Mouse (Mus musculus) myocyte (in vitro differentiated cells): Measurements from ENCODE around the gene 2310033P09Rik. TPM values are rescaled to one million over a fixed set of nuclear protein-coding genes. Genes with fewer than 3 reads are reported as not detected.
A peak's percentile ranks its signal among the peaks of the same experiment; 100 is the strongest.

ENCODE experiments used
- H3K27me3 ChIP-seq: one replicate; pipeline ENCODE4 v1.6.1; 2011; ENCODE audit not compliant: control insufficient read depth, insufficient read depth, insufficient read length
- H3K36me3 ChIP-seq: one replicate; pipeline ENCODE4 v1.6.1; 2011; ENCODE audit not compliant: control insufficient read depth, insufficient read depth
- H3K4me2 ChIP-seq: one replicate; pipeline ENCODE4 v1.6.1; 2011; ENCODE audit warnings: low read depth, control low read depth
- H3K4me3 ChIP-seq: one replicate; pipeline ENCODE4 v1.5.1; 2011; ENCODE audit warnings: mild to moderate bottlenecking, control low read depth, moderate library complexity
- H3K79me2 ChIP-seq: one replicate; pipeline ENCODE4 v1.6.1; 2011; ENCODE audit not compliant: control insufficient read depth, insufficient read depth
- H3ac ChIP-seq: one replicate; pipeline ENCODE4 v1.6.1; 2011; ENCODE audit not compliant: control insufficient read depth, insufficient read length
- CEBPB ChIP-seq: IDR thresholded peaks from 2 replicates; pipeline ENCODE4 v1.6.1; 2011; ENCODE audit warnings: mild to moderate bottlenecking, moderate library complexity; ENCODE audit not compliant: poor library complexity, insufficient read depth, severe bottlenecking
- E2F4 ChIP-seq: IDR thresholded peaks from one replicate; pipeline ENCODE4 v1.6.1; 2011; ENCODE audit warnings: mild to moderate bottlenecking, control low read depth, moderate library complexity; ENCODE audit not compliant: insufficient read depth
- MAX ChIP-seq: IDR thresholded peaks from one replicate; pipeline ENCODE4 v1.6.1; 2011; ENCODE audit warnings: low read depth, mild to moderate bottlenecking, control low read depth
- MYOD1 ChIP-seq, 3 experiments: IDR thresholded peaks; one replicate each; pipeline ENCODE4 v1.6.1; 2011; ENCODE audit warnings: control low read depth in 2 of 3, low read depth in 2 of 3, mild to moderate bottlenecking in 2 of 3, moderate library complexity in 1 of 3; ENCODE audit not compliant: insufficient read length in 2 of 3, control insufficient read depth in 1 of 3
- MYOG ChIP-seq, 3 experiments: IDR thresholded peaks; one replicate each; pipeline ENCODE4 v1.6.1; 2011; ENCODE audit warnings: control low read depth in 2 of 3, low read depth in 2 of 3, mild to moderate bottlenecking in 2 of 3; ENCODE audit not compliant: insufficient read length in 2 of 3, control insufficient read depth in 1 of 3, insufficient read depth in 1 of 3
- POLR2A ChIP-seq: IDR thresholded peaks from one replicate; pipeline ENCODE4 v1.6.1; 2011; ENCODE audit warnings: low read depth, mild to moderate bottlenecking, control low read depth, moderate library complexity; ENCODE audit not compliant: insufficient read length
- POLR2AphosphoS2 ChIP-seq: IDR thresholded peaks from one replicate; pipeline ENCODE4 v1.6.1; 2011; ENCODE audit warnings: low read depth, control low read depth; ENCODE audit not compliant: insufficient read length
- REST ChIP-seq: IDR thresholded peaks from one replicate; pipeline ENCODE4 v1.6.1; 2011; ENCODE audit warnings: mild to moderate bottlenecking, control low read depth, moderate library complexity; ENCODE audit not compliant: insufficient read depth, insufficient read length
- SRF ChIP-seq: IDR thresholded peaks from one replicate; pipeline ENCODE4 v1.6.1; 2011; ENCODE audit warnings: low read depth; ENCODE audit not compliant: control insufficient read depth, insufficient read length
- TCF12 ChIP-seq: IDR thresholded peaks from one replicate; pipeline ENCODE4 v1.6.1; 2011; ENCODE audit warnings: mild to moderate bottlenecking, control low read depth; ENCODE audit not compliant: poor library complexity, insufficient read depth, severe bottlenecking
- TCF3 ChIP-seq: IDR thresholded peaks from one replicate; pipeline ENCODE4 v1.6.1; 2011; ENCODE audit warnings: low read depth, control low read depth; ENCODE audit not compliant: insufficient read length
- USF1 ChIP-seq: IDR thresholded peaks from one replicate; pipeline ENCODE4 v1.6.1; 2011; ENCODE audit warnings: low read depth, mild to moderate bottlenecking, control low read depth, moderate library complexity
- polyA plus RNA-seq: library from polyadenylated mRNA; unstranded; fragments of >200 nt; fragmentation: generic; extraction: Trizol; gene quantifications from one replicate; pipeline ENCODE4 v1.2.1, GENCODE M21; 2012; ENCODE audit warnings: missing spikeins

Gene 2310033P09Rik
- 13.3 TPM for polyA plus RNA-seq

GRCm38 (mm10) chr11:59208153-59208831 is at the start of gene 2310033P09Rik:
Gene 2310033P09Rik, plus strand, starts transcription at chr11:59208321.
- H3K36me3 ChIP-seq: peaks cover 30% of the 10 kb centered on the region
- peak within 1 kb of the TSS; percentile 70 for H3ac ChIP-seq
- no peaks in the 10 kb centered on the region for H3K27me3 ChIP-seq
- peaks cover 16% of the 10 kb centered on the region for H3K79me2 ChIP-seq
- TF ChIP-seq POLR2A: peak; percentile 86
- TF ChIP-seq E2F4: peak; percentile 57
- no peak for TF ChIP-seq USF1
- TF ChIP-seq MYOD1 (IDR thresholded peaks at IDR 0.05; ENCODE audit: control insufficient read depth in 1 of 3, insufficient read length in 2 of 3, low read depth in 2 of 3): no peak
- peak; percentile 93 for TF ChIP-seq POLR2AphosphoS2
- no peak for TF ChIP-seq MAX
- no peak for TF ChIP-seq CEBPB
- no peak for TF ChIP-seq MYOG (IDR thresholded peaks at IDR 0.05; ENCODE audit: control insufficient read depth in 1 of 3, insufficient read depth in 1 of 3, insufficient read length in 2 of 3, low read depth in 2 of 3)
- no peak for TF ChIP-seq TCF3
- TF ChIP-seq TCF12: no peak
- TF ChIP-seq REST: no peak
- no peak for TF ChIP-seq SRF
- peak within 1 kb of the TSS; percentile 73 for H3K4me3 ChIP-seq
- peak within 1 kb of the TSS; percentile 87 for H3K4me2 ChIP-seq

DNA sequence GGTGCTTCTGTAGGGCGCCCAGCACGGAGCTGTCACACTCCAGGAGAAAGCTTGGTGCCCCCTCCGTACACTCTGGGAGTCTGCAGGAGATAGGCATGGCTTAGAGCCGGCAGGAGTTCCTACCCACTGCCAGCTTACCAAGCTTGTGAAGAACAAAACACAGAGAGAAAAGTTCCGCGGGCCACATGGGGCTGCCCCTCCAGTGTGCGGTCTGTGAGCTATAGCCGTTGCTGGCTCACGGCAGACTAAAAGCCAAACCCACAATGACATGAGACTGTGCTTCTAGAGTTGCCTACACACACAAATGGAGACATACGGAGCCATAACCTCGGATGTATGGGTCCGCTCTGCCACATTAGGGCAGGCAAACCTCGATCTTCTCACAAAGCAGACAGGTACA is 49.0 kb upstream of the 2310033P09Rik start:
- Histone ChIP-seq H3K36me3 (no peaks in the 10 kb centered on the region), H3K79me2 (no peaks in the 10 kb centered on the region), H3K27me3 (no peaks in the 10 kb centered on the region), H3K4me2 (no peak overlapping the region), H3K4me3 (no peak overlapping the region), H3ac (no peak overlapping the region)
- TF ChIP-seq USF1: no peak
- TF ChIP-seq SRF: no peak
- TF ChIP-seq MYOG (IDR thresholded peaks at IDR 0.05; ENCODE audit: control insufficient read depth in 1 of 3, insufficient read depth in 1 of 3, insufficient read length in 2 of 3, low read depth in 2 of 3): no peak
- no peak for TF ChIP-seq MYOD1 (IDR thresholded peaks at IDR 0.05; ENCODE audit: control insufficient read depth in 1 of 3, insufficient read length in 2 of 3, low read depth in 2 of 3)
- no peak for TF ChIP-seq REST
- TF ChIP-seq TCF12: no peak
- TF ChIP-seq POLR2A: no peak
- no peak for TF ChIP-seq CEBPB
- no peak for TF ChIP-seq MAX
- no peak for TF ChIP-seq TCF3
- no peak for TF ChIP-seq POLR2AphosphoS2

DNA sequence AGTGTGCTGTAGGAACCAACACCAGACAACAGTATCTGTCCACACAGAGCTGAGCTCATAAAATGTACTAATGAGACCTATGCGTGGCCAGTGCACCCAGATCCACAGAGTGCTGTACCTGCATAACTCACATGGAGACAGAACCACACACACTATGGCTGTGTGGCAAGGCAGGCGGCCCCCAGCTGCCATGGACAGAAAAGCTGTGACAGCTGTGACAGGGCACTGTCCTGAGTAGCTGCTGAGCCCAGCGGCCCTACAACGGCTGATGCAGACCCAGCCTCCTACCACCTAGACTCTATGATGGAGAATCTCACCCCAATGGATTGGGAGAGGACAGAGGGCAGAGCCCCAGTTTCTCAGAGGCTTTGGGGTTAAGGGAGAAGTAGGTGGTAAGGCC is 48.6 kb upstream of the 2310033P09Rik start:
- Histone ChIP-seq H3ac (no peak overlapping the region), H3K79me2 (no peaks in the 10 kb centered on the region), H3K4me3 (no peak overlapping the region), H3K27me3 (no peaks in the 10 kb centered on the region), H3K36me3 (no peaks in the 10 kb centered on the region), H3K4me2 (no peak overlapping the region)
- TF ChIP-seq POLR2AphosphoS2: no peak
- TF ChIP-seq TCF3: peak; percentile 93
- TF ChIP-seq POLR2A: no peak
- no peak for TF ChIP-seq SRF
- TF ChIP-seq TCF12: peak; percentile 43
- peak; percentile 50 to 97 (median 86) for TF ChIP-seq MYOD1 (IDR thresholded peaks at IDR 0.05; ENCODE audit: control insufficient read depth in 1 of 3, insufficient read length in 2 of 3, low read depth in 2 of 3)
- no peak for TF ChIP-seq E2F4
- TF ChIP-seq USF1: no peak
- TF ChIP-seq MAX: no peak
- TF ChIP-seq REST: no peak
- TF ChIP-seq MYOG (IDR thresholded peaks at IDR 0.05; ENCODE audit: control insufficient read depth in 1 of 3, insufficient read depth in 1 of 3, insufficient read length in 2 of 3, low read depth in 2 of 3): peak in 2 of 3 experiments; percentile 82 to 92
- TF ChIP-seq CEBPB: no peak

DNA sequence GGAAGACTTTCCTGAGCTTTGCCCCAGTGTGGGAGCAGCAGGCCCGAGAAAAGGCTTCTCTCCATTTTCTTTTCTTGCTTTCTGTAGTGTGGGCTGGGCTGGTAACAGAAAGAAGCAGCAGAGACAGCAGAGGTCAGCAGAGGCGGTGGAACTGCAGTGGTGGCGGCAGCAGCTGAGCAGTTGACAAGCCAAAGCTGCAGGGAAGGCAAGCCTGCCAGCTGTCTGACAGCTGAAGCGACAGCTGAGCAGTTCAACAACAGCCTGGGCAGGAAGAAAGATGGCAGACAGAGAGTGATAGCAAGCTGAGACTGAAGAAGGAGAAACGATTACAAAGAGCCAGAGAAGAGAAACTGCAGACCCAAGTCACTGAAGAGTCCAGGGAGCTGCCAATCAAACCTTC is 46.7 kb upstream of the 2310033P09Rik start:
- no peaks in the 10 kb centered on the region for H3K36me3 ChIP-seq
- TF ChIP-seq POLR2AphosphoS2 (no peak), CEBPB (no peak), MYOD1 (IDR thresholded peaks at IDR 0.05; ENCODE audit: control insufficient read depth in 1 of 3, insufficient read length in 2 of 3, low read depth in 2 of 3) (peak; percentile 96 to 97 (median 97)), MAX (no peak), MYOG (IDR thresholded peaks at IDR 0.05; ENCODE audit: control insufficient read depth in 1 of 3, insufficient read depth in 1 of 3, insufficient read length in 2 of 3, low read depth in 2 of 3) (peak; percentile 97 to 99 (median 98)), TCF3 (peak; percentile 98), TCF12 (peak; percentile 99), SRF (no peak)
- H3K27me3 ChIP-seq: no peaks in the 10 kb centered on the region
- H3K79me2 ChIP-seq: no peaks in the 10 kb centered on the region
- H3K4me2 ChIP-seq: peak overlapping the region; percentile 90
- H3ac ChIP-seq: no peak overlapping the region
- H3K4me3 ChIP-seq: no peak overlapping the region
